Mouse (Mus musculus) forebrain, embryonic 11.5 days (tissue): Measurements from ENCODE around the gene Plekhm2. TPM values are rescaled to one million over a fixed set of nuclear protein-coding genes. Genes with fewer than 3 reads are reported as not detected.
A peak's percentile ranks its signal among the peaks of the same experiment; 100 is the strongest.

Source experiments
- ATAC-seq: fragments of 200-750 bp; cut with Nextera tagmentation; replicated peaks from 2 replicates; pipeline ENCODE4 v1.8.0; 2017; ENCODE audit warnings: moderate TSS enrichment; ENCODE audit not compliant: low FRiP score
- DNase-seq: peaks from one replicate; pipeline ENCODE4 v3.0.0-alpha.2; 2017; ENCODE audit warnings: low spot score
- H3K27ac ChIP-seq: fragments of 300-500 bp; sonication (generic); 2 replicates; pipeline ENCODE4 v1.5.1; 2014; ENCODE audit warnings: low read depth, low read length
- H3K27me3 ChIP-seq: fragments of 300-500 bp; sonication (generic); 2 replicates; pipeline ENCODE4 v1.6.1; 2014; ENCODE audit warnings: mild to moderate bottlenecking, low read length, mixed read lengths; ENCODE audit not compliant: control insufficient read depth, insufficient read depth
- H3K36me3 ChIP-seq: fragments of 300-500 bp; sonication (generic); 2 replicates; pipeline ENCODE4 v1.6.1; 2014; ENCODE audit warnings: mild to moderate bottlenecking, low read length, moderate library complexity, mixed read lengths; ENCODE audit not compliant: control insufficient read depth, insufficient read depth
- H3K4me1 ChIP-seq: fragments of 300-500 bp; sonication (generic); replicated peaks from 2 replicates; pipeline ENCODE4 v1.6.1; 2014; ENCODE audit warnings: low read length, mixed read lengths; ENCODE audit not compliant: control insufficient read depth, insufficient read depth
- H3K4me2 ChIP-seq: fragments of 300-500 bp; sonication (generic); 2 replicates; pipeline ENCODE4 v1.6.1; 2014; ENCODE audit warnings: low read depth, mild to moderate bottlenecking, low read length, moderate library complexity, mixed read lengths; ENCODE audit not compliant: severe bottlenecking
- H3K4me3 ChIP-seq: fragments of 300-500 bp; sonication (generic); 2 replicates; pipeline ENCODE4 v1.5.1; 2014; ENCODE audit warnings: low read depth, low read length
- H3K9ac ChIP-seq: fragments of 300-500 bp; sonication (generic); 2 replicates; pipeline ENCODE4 v1.6.1; 2014; ENCODE audit warnings: low read length
- H3K9me3 ChIP-seq: fragments of 300-500 bp; sonication (generic); 2 replicates; pipeline ENCODE4 v1.6.1; 2016; ENCODE audit warnings: low read length, mixed read lengths; ENCODE audit not compliant: control insufficient read depth
- WGBS: fragments of 180-500 bp; shearing (Covaris S2); extraction: QIAGEN DNeasy Blood & Tissue Kit; methylation state at CpG from one replicate; pipeline ENCODE4 v1.1.7; 2014; 5-methylcytosine and 5-hydroxymethylcytosine counted together
- polyA plus RNA-seq: library from polyadenylated mRNA; unstranded; fragments of >200 nt; fragmentation: Nextera tagmentation; extraction: Ambion mirVana; gene quantifications from 2 replicates; pipeline ENCODE4 v1.2.1, GENCODE M21; 2014

Gene Plekhm2
- polyA plus RNA-seq, 1 experiment from 2014 or later = 4.6 TPM

- ATAC-seq (no peak), DNase-seq (no peak)
- H3K4me2 ChIP-seq = no peak overlapping the region
- H3K27ac ChIP-seq = no peak overlapping the region
- no peaks in the 10 kb centered on the region for H3K27me3 ChIP-seq
- no peaks in the 10 kb centered on the region for H3K9me3 ChIP-seq
- H3K4me3 ChIP-seq = no peak overlapping the region
- no peak overlapping the region for H3K9ac ChIP-seq
- peaks cover 2% of the 10 kb centered on the region for H3K4me1 ChIP-seq
- WGBS = 90% methylated on average over 11 of the region's 11 CpGs
- no peaks in the 10 kb centered on the region for H3K36me3 ChIP-seq
Measured at GRCm38 (mm10) chr4:141623037-141623436, 41.7 kb downstream of the Plekhm2 start.

GRCm38 (mm10) chr4:141622580-141622979 is 42.1 kb downstream of the Plekhm2 start:
- peaks cover 4% of the 10 kb centered on the region for H3K4me1 ChIP-seq
- no peaks in the 10 kb centered on the region for H3K36me3 ChIP-seq
- 86% methylated on average over 5 of the region's 5 CpGs for WGBS
- H3K9ac ChIP-seq = no peak overlapping the region
- ATAC-seq (no peak), DNase-seq (no peak)
- H3K27ac ChIP-seq = no peak overlapping the region
- no peak overlapping the region for H3K4me2 ChIP-seq
- no peak overlapping the region for H3K4me3 ChIP-seq
- H3K9me3 ChIP-seq = no peaks in the 10 kb centered on the region
- no peaks in the 10 kb centered on the region for H3K27me3 ChIP-seq

- Histone ChIP-seq H3K27ac (no peak overlapping the region), H3K9ac (no peak overlapping the region), H3K9me3 (no peaks in the 10 kb centered on the region), H3K4me1 (peaks cover 4% of the 10 kb centered on the region), H3K27me3 (no peaks in the 10 kb centered on the region), H3K36me3 (no peaks in the 10 kb centered on the region), H3K4me2 (no peak overlapping the region), H3K4me3 (no peak overlapping the region)
- no peak for ATAC-seq
- DNase-seq = no peak
- 83% methylated on average over 8 of the region's 8 CpGs for WGBS
Measured at GRCm38 (mm10) chr4:141622091-141622490, 42.6 kb downstream of the Plekhm2 start.

GRCm38 (mm10) chr4:141621297-141621696 is 43.4 kb downstream of the Plekhm2 start:
- no peaks in the 10 kb centered on the region for H3K9me3 ChIP-seq
- peaks cover 4% of the 10 kb centered on the region for H3K4me1 ChIP-seq
- ATAC-seq (no peak), DNase-seq (no peak)
- H3K27me3 ChIP-seq = no peaks in the 10 kb centered on the region
- no peaks in the 10 kb centered on the region for H3K36me3 ChIP-seq
- no peak overlapping the region for H3K9ac ChIP-seq
- 86% methylated on average over 8 of the region's 8 CpGs for WGBS
- no peak overlapping the region for H3K27ac ChIP-seq
- no peak overlapping the region for H3K4me2 ChIP-seq
- no peak overlapping the region for H3K4me3 ChIP-seq

- DNase-seq = no peak
- ATAC-seq = no peak
- H3K27ac ChIP-seq = no peak overlapping the region
- WGBS = 86% methylated on average over 9 of the region's 9 CpGs
- H3K27me3 ChIP-seq = no peaks in the 10 kb centered on the region
- H3K4me1 ChIP-seq = peaks cover 4% of the 10 kb centered on the region
- no peak overlapping the region for H3K9ac ChIP-seq
- H3K4me3 ChIP-seq = no peak overlapping the region
- no peaks in the 10 kb centered on the region for H3K9me3 ChIP-seq
- H3K4me2 ChIP-seq = no peak overlapping the region
- H3K36me3 ChIP-seq = no peaks in the 10 kb centered on the region
Measured at GRCm38 (mm10) chr4:141619299-141619883, 45.3 kb downstream of the Plekhm2 start.

- 0 out of 2 replicates have a peak within 1 kb of the TSS, but pooled peaks have one; percentile 6 for H3K9ac ChIP-seq
- H3K36me3 ChIP-seq = no peaks in the 10 kb centered on the region
- WGBS = 26% methylated on average over 19 of the region's 20 CpGs
- H3K4me1 ChIP-seq = peaks cover 4% of the 10 kb centered on the region
- ATAC-seq (no peak), DNase-seq (peak; percentile 72)
- peak within 1 kb of the TSS; percentile 31 for H3K4me2 ChIP-seq
- H3K4me3 ChIP-seq = peak within 1 kb of the TSS; percentile 5
- no peaks in the 10 kb centered on the region for H3K9me3 ChIP-seq
- no peaks in the 10 kb centered on the region for H3K27me3 ChIP-seq
- no peak within 1 kb of the TSS for H3K27ac ChIP-seq
Measured at GRCm38 (mm10) chr4:141618565-141619243, 46.0 kb downstream of the Plekhm2 start, which contains the start of gene Tmem82. Tmem82 (minus strand) TSS chr4:141618633.

GRCm38 (mm10) chr4:141617863-141618564 is 46.7 kb downstream of the Plekhm2 start:
- Histone ChIP-seq H3K27me3 (no peaks in the 10 kb centered on the region), H3K4me2 (peak overlapping the region; percentile 31), H3K9ac (0 out of 2 replicates have a peak overlapping the region, but pooled peaks have one; percentile 6), H3K36me3 (no peaks in the 10 kb centered on the region), H3K4me3 (peak overlapping the region; percentile 5), H3K27ac (no peak overlapping the region), H3K9me3 (no peaks in the 10 kb centered on the region), H3K4me1 (peaks cover 4% of the 10 kb centered on the region)
- peak; percentile 40 for ATAC-seq
- 11% methylated on average over 21 of the region's 22 CpGs for WGBS
- DNase-seq = peak; percentile 62

GRCm38 (mm10) chr4:141617299-141617698 is 47.4 kb downstream of the Plekhm2 start:
- no peaks in the 10 kb centered on the region for H3K36me3 ChIP-seq
- H3K4me2 ChIP-seq = peak overlapping the region; percentile 31; the same call in 1 of the 2 replicates
- peak overlapping the region; percentile 5 for H3K4me3 ChIP-seq
- DNase-seq (peak; percentile 80), ATAC-seq (peak; percentile 42)
- H3K4me1 ChIP-seq = peaks cover 4% of the 10 kb centered on the region
- WGBS = 6% methylated on average over 20 of the region's 20 CpGs
- H3K9ac ChIP-seq = 0 out of 2 replicates have a peak overlapping the region, but pooled peaks have one; percentile 6
- H3K9me3 ChIP-seq = no peaks in the 10 kb centered on the region
- H3K27ac ChIP-seq = no peak overlapping the region
- no peaks in the 10 kb centered on the region for H3K27me3 ChIP-seq
